ENCODE assay signal across 12 mouse cellular contexts in the genomic region with DNA sequence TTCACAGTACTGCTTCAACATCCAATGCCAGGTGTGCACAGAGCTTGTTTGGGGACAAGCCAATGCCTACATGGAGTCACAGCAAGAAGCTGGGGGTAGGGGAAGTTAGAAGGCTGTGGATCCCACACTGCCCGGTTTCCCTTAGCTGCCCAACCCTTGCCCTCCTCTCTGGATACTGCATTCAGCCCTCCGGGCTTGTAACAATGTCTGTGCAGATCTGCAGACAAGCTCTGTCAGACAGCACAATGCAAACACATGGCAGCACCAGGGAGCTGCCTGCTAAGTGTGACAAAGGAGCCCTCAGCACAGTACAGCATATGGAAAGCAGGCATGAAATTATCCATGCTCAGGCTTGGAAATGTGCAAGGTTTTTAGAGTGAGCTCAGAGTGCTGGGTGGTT.
DNase-seq lines count a peak whose midpoint lies in the region; ATAC-seq and TF ChIP-seq lines count a peak whose summit lies in the region.
"Had no signal": no experiment of that assay in that cellular context is flagged by ENCODE, and none has a peak within 500 bp of the region (broad histone marks: within the 10 kb centered on the region; RNA-seq: fewer than 3 reads in every experiment).

No protein-coding gene starts in this region.

- 16% methylated on average over 2 of the region's 2 CpGs for WGBS in hindbrain, embryonic 12.5 days
- WGBS in heart, embryonic 10.5 days = 57% methylated on average over 2 of the region's 2 CpGs
- WGBS in liver, postnatal 0 days (ENCODE audit: insufficient replicate concordance) = 63% methylated on average over 2 of the region's 2 CpGs

- peak; percentile 99 for ATAC-seq in hindbrain, embryonic 12.5 days (ENCODE audit: low FRiP score)
- no peak for ATAC-seq in liver, postnatal 0 days
- ATAC-seq: inflammation-experienced regulatory T-cells, adult 6 months had no signal

- H3K4me1 ChIP-seq in hindbrain, embryonic 12.5 days = peaks cover 10% of the 10 kb centered on the region; the same call in 1 of the 2 replicates
- H3K4me1 ChIP-seq in heart, embryonic 10.5 days = no peaks in the 10 kb centered on the region
- no peaks in the 10 kb centered on the region for H3K4me1 ChIP-seq in liver, postnatal 0 days (ENCODE audit: insufficient read depth)
- H3K4me1 ChIP-seq: lung, embryonic 15.5 days had no signal

- intact Hi-C loops in left cerebral cortex, adult 2 months (cut with DNase I) = no loop called here

- H3K27me3 ChIP-seq in hindbrain, embryonic 12.5 days = no peaks in the 10 kb centered on the region; the same call in 1 of the 2 replicates
- no peaks in the 10 kb centered on the region for H3K27me3 ChIP-seq in heart, embryonic 10.5 days (ENCODE audit: insufficient read depth, poor library complexity, severe bottlenecking)
- H3K27me3 ChIP-seq in liver, postnatal 0 days (ENCODE audit: insufficient read depth, low read length) = no peaks in the 10 kb centered on the region
- H3K27me3 ChIP-seq: lung, embryonic 15.5 days had no signal

- peak; percentile 14 for DNase-seq in left cerebral cortex, adult 11 months (ENCODE audit: low spot score)
- DNase-seq in left cerebral cortex, adult 2 months (ENCODE audit: extremely low spot score in 1 of 2, low spot score in 2 of 2) = no peak
- peak; percentile 59 for DNase-seq in mesoderm, embryonic 11.5 days (ENCODE audit: low read depth, low spot score)
- peak; percentile 15 for DNase-seq in right cerebral cortex, postnatal 4 days
- no peak for DNase-seq in heart, embryonic 10.5 days (ENCODE audit: low spot score)
- no peak for DNase-seq in liver, postnatal 0 days
- DNase-seq in spleen, postnatal 10 days (ENCODE audit: low spot score in 2 of 2) = no peak
- DNase-seq: B cell, adult 2 months had no signal

- no peak for TF ChIP-seq EP300 in liver, postnatal 0 days (IDR thresholded peaks at IDR 0.05; ENCODE audit: low read depth)

- H3K36me3 ChIP-seq in hindbrain, embryonic 12.5 days = no peaks in the 10 kb centered on the region
- no peaks in the 10 kb centered on the region for H3K36me3 ChIP-seq in heart, embryonic 10.5 days
- H3K36me3 ChIP-seq in liver, postnatal 0 days (replicated peaks; ENCODE audit: insufficient read depth, low read length) = no peaks in the 10 kb centered on the region
- H3K36me3 ChIP-seq: lung, embryonic 15.5 days had no signal

- H3K9ac ChIP-seq in hindbrain, embryonic 12.5 days = no peak overlapping the region
- no peak overlapping the region for H3K9ac ChIP-seq in liver, postnatal 0 days (replicated peaks)
- H3K9ac ChIP-seq: lung, embryonic 15.5 days had no signal

- no peak overlapping the region for H3K4me3 ChIP-seq in left cerebral cortex, adult 2 months
- H3K4me3 ChIP-seq in hindbrain, embryonic 12.5 days = no peak overlapping the region
- no peak overlapping the region for H3K4me3 ChIP-seq in heart, embryonic 10.5 days
- H3K4me3 ChIP-seq in liver, postnatal 0 days (ENCODE audit: low read depth, low read length) = no peak overlapping the region
- H3K4me3 ChIP-seq: erythroblast, embryonic 14.5 days; lung, embryonic 15.5 days had no signal

- no peaks in the 10 kb centered on the region for H3K9me3 ChIP-seq in hindbrain, embryonic 12.5 days (replicated peaks)
- no peaks in the 10 kb centered on the region for H3K9me3 ChIP-seq in heart, embryonic 10.5 days
- no peaks in the 10 kb centered on the region for H3K9me3 ChIP-seq in liver, postnatal 0 days (ENCODE audit: low read length)
- H3K9me3 ChIP-seq: lung, embryonic 15.5 days had no signal

- H3K27ac ChIP-seq in left cerebral cortex, adult 2 months = no peak overlapping the region
- peak overlapping the region; percentile 67 for H3K27ac ChIP-seq in hindbrain, embryonic 12.5 days
- H3K27ac ChIP-seq in heart, embryonic 10.5 days = no peak overlapping the region
- H3K27ac ChIP-seq in liver, postnatal 0 days (ENCODE audit: low read depth) = no peak overlapping the region
- H3K27ac ChIP-seq: lung, embryonic 15.5 days had no signal

- no peak for TF ChIP-seq CTCF in left cerebral cortex, adult 2 months (IDR thresholded peaks at IDR 0.05)
- TF ChIP-seq CTCF in liver, postnatal 0 days (IDR thresholded peaks at IDR 0.05; ENCODE audit: low read depth) = no peak

- no peak overlapping the region for H3K4me2 ChIP-seq in hindbrain, embryonic 12.5 days (replicated peaks)
- no peak overlapping the region for H3K4me2 ChIP-seq in liver, postnatal 0 days (ENCODE audit: low read depth, low read length)
- H3K4me2 ChIP-seq: lung, embryonic 15.5 days had no signal

Comparison
In these comparisons a context has a peak if more than half of its experiments do, and no peak if none do; other contexts are left out.
1. DNase-seq: peak in left cerebral cortex, adult 11 months (single experiment), mesoderm, embryonic 11.5 days (single experiment) and right cerebral cortex, postnatal 4 days (single experiment); none in left cerebral cortex, adult 2 months (0 of 2), heart, embryonic 10.5 days (single experiment), liver, postnatal 0 days (single experiment) and spleen, postnatal 10 days (0 of 2).